Mouse (Mus musculus): ENCODE data around the gene Etfb.

Etfb gene

DNA sequence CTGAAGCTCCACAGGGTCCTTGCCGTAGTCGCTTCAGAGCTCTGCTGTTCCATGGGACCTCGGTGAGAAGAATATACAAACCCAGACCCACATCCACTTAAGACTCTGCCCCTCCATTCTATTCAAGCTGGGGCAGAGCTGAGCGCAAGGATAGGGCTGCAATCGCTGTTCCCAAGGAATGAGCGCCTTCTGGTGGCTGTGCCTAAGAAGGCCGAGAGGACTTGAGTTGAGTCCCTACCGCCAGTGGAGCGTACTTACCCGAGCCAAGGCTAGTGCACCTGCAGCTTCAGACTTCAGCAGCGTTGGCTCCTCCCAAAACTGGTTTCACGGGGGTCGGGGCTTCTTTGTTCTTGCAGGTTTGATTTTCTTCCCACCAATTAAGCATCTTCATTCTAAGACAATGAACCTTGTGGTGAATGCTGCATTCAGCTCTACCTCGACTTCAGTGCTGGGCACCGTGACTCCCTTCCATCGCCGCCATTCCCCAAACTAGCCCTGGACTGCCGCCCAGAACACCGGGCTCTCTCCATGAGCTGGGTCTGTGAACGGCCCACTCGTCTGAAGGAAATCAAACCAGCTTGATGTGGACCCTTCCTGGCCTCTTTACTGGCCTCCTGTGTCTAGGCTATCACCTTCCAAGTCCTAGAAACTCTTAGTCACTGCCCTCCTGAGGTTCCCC is 51.6 kb downstream of the Etfb start:
- in situ Hi-C loops (cut with MboI, MseI) = no loop called here

All from regulatory T cell (primary cell).